Mouse (Mus musculus): ENCODE measurements around the gene Wdr92.

DNA sequence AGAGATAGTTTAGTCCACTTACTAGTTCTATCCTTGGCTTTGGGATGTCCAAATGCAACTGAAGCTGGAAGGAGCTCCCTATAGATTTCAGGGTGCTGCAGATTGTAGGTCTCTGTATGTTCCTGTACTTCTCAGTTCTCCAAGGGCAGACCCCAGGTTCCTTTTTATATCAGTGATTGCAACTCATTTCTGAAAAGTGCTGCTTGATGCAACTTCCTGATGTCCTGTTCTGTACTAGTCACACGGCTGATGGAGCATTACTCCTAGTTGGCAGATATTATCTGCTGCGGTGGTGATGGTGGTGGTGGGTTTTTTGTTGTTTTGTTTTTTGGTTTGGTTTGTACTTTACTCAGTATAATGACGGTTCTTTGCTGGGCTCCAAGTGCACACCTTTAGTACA, 1.2 kb upstream of the Wdr92 start:
- no peak for TF ChIP-seq CTCF (IDR thresholded peaks at IDR 0.05; ENCODE audit: low read depth)
- TF ChIP-seq EP300 (IDR thresholded peaks at IDR 0.05; ENCODE audit: low read depth): no peak
